Mouse (Mus musculus) megakaryocyte-erythroid progenitor cell, adult 5-6 weeks (primary cell): ENCODE measurements around the gene Gm28048. TPM values are rescaled to one million over a fixed set of nuclear protein-coding genes. Genes with fewer than 3 reads are reported as not detected.

Source experiments
- ATAC-seq: replicated peaks from 2 replicates; pipeline ENCODE4 v1.8.0; 2016; ENCODE audit warnings: mild to moderate bottlenecking, inconsistent platforms; ENCODE audit not compliant: severe bottlenecking, poor library complexity, low FRiP score, low TSS enrichment
- total RNA-seq, 2 experiments: library from RNA; stranded (forward) in 1 of 2; stranded (reverse) in 1 of 2; fragments of 200-1000, 215-1000 nt in 1 of 2; fragments of >200 nt in 1 of 2; fragmentation: Nextera tagmentation in 1 of 2; gene quantifications; 2 replicates each; pipeline ENCODE4 v1.2.3; 2014 to 2017

Gm28048 gene
- total RNA-seq, 2 experiments from 2014 or later, result 31.4 to 33.9 TPM

- 0 out of 2 replicates have a peak, but pooled peaks have one; percentile 3 for ATAC-seq
These were observed 9.4 kb upstream of the Gm28048 start for GRCm38 (mm10) chr11:22991218-22991835.

- ATAC-seq, result peak; percentile 91
These were observed 8.7 kb upstream of the Gm28048 start, which contains the start of gene Cct4 for GRCm38 (mm10) chr11:22990393-22991126. TSS of gene Cct4 (plus strand) at chr11:22990519.

GRCm38 (mm10) chr11:22989786-22990185, 7.9 kb upstream of the Gm28048 start:
- ATAC-seq, result no peak

DNA sequence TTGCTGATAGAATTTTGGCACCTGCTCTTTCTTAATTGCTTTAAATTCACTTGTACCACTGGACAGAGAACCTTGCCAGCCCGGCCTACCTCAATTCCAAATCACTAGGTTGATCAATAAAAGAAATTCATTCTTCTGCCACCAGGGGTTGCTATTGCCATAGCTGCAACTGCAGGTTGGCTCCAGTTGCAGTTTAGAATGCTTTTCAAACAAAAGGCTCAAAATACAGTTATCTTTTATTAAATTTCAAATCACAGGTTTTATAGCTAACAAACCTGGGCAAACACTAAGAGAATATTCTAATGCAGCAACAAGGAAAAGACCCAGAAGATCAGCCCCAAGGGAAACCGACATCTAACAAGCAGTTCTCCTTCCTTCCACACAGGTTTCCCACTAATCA, 5.5 kb upstream of the Gm28048 start:
- no peak for ATAC-seq

DNA sequence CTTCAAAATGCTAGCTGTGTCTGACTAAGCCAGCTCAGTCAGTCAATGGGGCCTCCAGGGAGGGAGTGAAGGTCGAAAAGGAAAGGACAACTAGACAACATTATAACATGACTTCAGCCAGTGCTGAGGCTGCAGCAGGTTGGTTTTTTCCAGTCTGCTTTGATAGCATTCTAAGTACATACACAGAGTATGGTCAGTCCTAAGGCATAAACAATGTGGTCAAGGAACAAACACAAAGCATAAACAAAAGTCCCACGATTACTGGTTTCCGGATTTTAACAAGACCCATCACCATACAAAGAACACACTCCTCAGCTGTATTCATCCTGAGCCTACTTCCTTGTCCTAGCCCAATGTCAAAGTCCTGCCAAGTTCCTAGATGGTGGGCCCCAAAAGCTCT, 3.6 kb upstream of the Gm28048 start:
- no peak for ATAC-seq

GRCm38 (mm10) chr11:22982846-22983245, 956 bp upstream of the Gm28048 start:
- no peak for ATAC-seq

GRCm38 (mm10) chr11:22981543-22981950, 343 bp downstream of the Gm28048 start:
- peak; percentile 38 for ATAC-seq

DNA sequence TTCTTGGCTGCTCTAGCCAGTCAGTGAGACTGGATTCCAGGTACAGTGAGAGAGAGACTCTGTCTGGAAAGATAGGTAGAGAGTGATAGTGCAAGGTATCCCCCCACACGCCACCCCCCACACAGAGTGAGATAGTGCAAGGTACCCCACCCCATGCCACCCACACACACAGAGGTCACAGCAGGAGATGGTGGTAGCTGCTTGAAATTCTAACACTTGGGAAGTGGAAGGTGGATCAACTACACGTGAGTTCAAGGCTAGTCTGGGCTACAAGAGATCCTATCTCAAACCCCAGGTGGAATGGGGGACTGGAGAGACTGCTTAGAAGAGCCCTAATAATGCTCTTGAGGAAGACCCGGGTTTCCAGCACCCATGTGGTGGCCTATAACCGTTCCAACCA, 849 bp downstream of the Gm28048 start:
- ATAC-seq, result no peak

GRCm38 (mm10) chr11:22979221-22979620, 2.7 kb downstream of the Gm28048 start:
- ATAC-seq, result no peak

GRCm38 (mm10) chr11:22978711-22979110, 3.2 kb downstream of the Gm28048 start:
- no peak for ATAC-seq

GRCm38 (mm10) chr11:22978215-22978614, 3.7 kb downstream of the Gm28048 start:
- ATAC-seq, result no peak

- no peak for ATAC-seq
These were observed 8.3 kb downstream of the Gm28048 start for GRCm38 (mm10) chr11:22973599-22973998.

DNA sequence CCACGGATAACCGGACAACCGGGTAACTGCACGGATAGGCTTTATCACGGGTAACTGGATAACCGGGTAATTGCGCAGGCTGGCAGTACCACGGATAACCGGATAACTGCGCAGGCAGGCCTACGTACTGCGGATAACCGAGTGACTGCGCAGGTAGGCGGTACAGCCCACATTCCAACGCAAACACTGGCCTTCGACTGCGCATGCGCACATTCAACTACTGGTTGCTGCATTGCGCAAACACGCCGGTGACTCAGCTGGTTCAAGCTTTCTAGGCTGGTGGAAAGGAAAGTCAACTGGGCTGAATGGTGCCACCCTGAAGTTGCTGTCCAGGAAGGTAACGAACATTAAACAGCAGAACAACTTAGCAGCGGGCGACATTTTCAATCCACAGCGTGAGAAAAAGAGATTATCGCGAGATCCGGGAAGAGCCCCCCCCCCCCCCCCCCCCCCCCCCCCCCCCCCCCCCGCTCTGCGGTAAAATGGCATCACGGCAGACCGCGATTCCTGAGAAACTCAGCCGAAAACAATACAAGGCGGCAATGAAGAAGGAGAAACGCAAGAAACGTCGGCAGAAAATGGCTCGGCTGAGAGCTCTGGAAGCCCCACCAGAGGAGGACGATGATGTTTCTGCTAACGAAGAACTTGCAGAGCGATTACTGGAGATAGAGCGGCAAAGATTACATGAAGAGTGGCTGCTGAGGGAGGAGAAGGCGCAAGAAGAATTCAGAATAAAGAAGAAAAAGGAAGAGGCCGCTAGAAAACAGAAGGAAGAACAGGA, 9.0 kb downstream of the Gm28048 start:
- peak; percentile 48 for ATAC-seq

DNA sequence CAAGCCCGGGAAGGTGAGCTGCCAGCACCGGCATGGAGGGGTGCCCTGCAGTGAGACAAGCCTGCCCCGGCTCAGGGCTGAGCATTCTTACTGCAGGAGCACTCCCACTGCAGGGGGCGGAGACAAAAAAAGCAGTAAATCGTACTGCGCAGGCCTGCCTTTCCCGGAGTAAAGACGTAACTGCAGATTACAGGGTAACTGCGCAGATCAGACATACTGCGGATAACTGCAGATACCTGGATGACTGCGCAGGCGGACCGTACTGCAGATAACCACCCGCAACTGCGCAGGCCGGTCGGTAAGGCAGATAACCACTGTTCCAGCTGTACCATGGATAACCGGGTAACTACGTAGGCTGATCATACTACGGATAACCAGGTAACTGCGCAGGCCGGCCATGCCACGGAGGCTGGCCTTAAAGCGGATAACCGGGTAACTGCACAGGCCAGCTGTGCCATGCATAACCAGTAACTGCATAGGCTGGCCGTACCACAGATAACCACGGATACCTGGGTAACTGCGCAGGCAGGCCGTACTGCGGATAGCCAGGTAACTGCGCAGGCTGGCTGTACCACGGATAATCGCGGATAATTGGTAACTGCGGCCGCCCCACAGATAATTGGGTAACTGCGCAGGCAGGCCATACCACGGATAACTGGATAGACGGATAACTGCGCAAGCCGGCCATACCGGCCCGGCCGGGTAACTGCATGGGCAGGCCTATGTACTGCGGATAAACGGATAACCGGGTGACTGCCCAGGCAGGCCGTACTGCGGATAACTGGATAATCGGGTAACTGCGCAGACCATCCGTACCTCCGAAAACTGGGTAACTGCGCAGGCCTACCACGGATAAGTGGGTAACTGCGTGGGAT, 9.8 kb downstream of the Gm28048 start, which contains the start of gene Zrsr1:
TSS of gene Zrsr1 (plus strand) at position 171 of the 875 bp plus-strand sequence.
- ATAC-seq, result peak; percentile 79

- no peak for ATAC-seq
These were observed 11.3 kb downstream of the Gm28048 start for GRCm38 (mm10) chr11:22970546-22970945.

- ATAC-seq, result no peak
These were observed 12.4 kb downstream of the Gm28048 start for GRCm38 (mm10) chr11:22969486-22969885.

DNA sequence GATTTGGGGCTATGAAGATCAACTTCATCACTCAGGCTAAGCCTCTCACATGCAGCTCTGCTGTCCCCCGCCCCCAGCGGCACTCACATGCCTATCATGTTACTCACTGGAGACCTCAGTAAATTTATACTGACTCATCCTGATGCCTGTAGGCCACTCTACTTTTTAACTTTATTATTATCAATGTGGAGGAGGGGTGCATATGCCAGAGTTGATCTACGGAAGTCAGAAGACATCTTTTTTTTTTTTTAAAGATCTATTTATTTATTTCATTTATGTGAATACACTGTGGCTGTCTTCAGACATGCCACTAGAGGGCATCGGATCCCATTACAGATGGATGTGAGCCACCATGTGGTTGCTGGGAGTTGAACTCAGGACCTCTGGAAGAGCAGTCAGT, 16.4 kb downstream of the Gm28048 start:
- no peak for ATAC-seq

- ATAC-seq, result no peak
These were observed 17.5 kb downstream of the Gm28048 start for GRCm38 (mm10) chr11:22964401-22964800.

GRCm38 (mm10) chr11:22962101-22962500, 19.8 kb downstream of the Gm28048 start:
- no peak for ATAC-seq
